Mouse (Mus musculus): ENCODE results near the gene Rcan1. TPM values are rescaled to one million over a fixed set of nuclear protein-coding genes. Genes with fewer than 3 reads are reported as not detected.
"Not testable (repeated sequence)": the region's sequence is repeated elsewhere in the genome, so short reads cannot be mapped to it uniquely, and the experiment has no call there.

Rcan1 gene
- total RNA-seq, 1 experiment from 2014 or later: 16.8 TPM

GRCm38 (mm10) chr16:92415038-92415437 is 55.6 kb downstream of the Rcan1 start:
- ATAC-seq (replicated peaks; ENCODE audit: insufficient number of reproducible peaks, low FRiP score, low TSS enrichment, poor library complexity, severe bottlenecking): not testable (repeated sequence)

- ATAC-seq (replicated peaks; ENCODE audit: insufficient number of reproducible peaks, low FRiP score, low TSS enrichment, poor library complexity, severe bottlenecking): no peak
These were observed 57.8 kb downstream of the Rcan1 start for GRCm38 (mm10) chr16:92412888-92413287.

- ATAC-seq (replicated peaks; ENCODE audit: insufficient number of reproducible peaks, low FRiP score, low TSS enrichment, poor library complexity, severe bottlenecking): no peak
These were observed 58.5 kb downstream of the Rcan1 start for GRCm38 (mm10) chr16:92411981-92412706.

- 0 out of 2 replicates have a peak, but pooled peaks have one; percentile 25 for ATAC-seq (replicated peaks; ENCODE audit: insufficient number of reproducible peaks, low FRiP score, low TSS enrichment, poor library complexity, severe bottlenecking)
These were observed 60.3 kb downstream of the Rcan1 start for GRCm38 (mm10) chr16:92410344-92410743.

GRCm38 (mm10) chr16:92407883-92408282 is 62.8 kb downstream of the Rcan1 start:
- ATAC-seq (replicated peaks; ENCODE audit: insufficient number of reproducible peaks, low FRiP score, low TSS enrichment, poor library complexity, severe bottlenecking): no peak

GRCm38 (mm10) chr16:92404141-92404540 is 66.5 kb downstream of the Rcan1 start:
- ATAC-seq (replicated peaks; ENCODE audit: insufficient number of reproducible peaks, low FRiP score, low TSS enrichment, poor library complexity, severe bottlenecking): no peak

GRCm38 (mm10) chr16:92403069-92403468 is 67.6 kb downstream of the Rcan1 start:
- no peak for ATAC-seq (replicated peaks; ENCODE audit: insufficient number of reproducible peaks, low FRiP score, low TSS enrichment, poor library complexity, severe bottlenecking)

- ATAC-seq (replicated peaks; ENCODE audit: insufficient number of reproducible peaks, low FRiP score, low TSS enrichment, poor library complexity, severe bottlenecking): no peak
These were observed 68.5 kb downstream of the Rcan1 start for GRCm38 (mm10) chr16:92402216-92402615.

GRCm38 (mm10) chr16:92401206-92401605 is 69.5 kb downstream of the Rcan1 start:
- ATAC-seq (replicated peaks; ENCODE audit: insufficient number of reproducible peaks, low FRiP score, low TSS enrichment, poor library complexity, severe bottlenecking): no peak

- peak; percentile 37 for ATAC-seq (replicated peaks; ENCODE audit: insufficient number of reproducible peaks, low FRiP score, low TSS enrichment, poor library complexity, severe bottlenecking)
These were observed 70.9 kb downstream of the Rcan1 start for GRCm38 (mm10) chr16:92399490-92400458.

GRCm38 (mm10) chr16:92398574-92399118 is 72.0 kb downstream of the Rcan1 start:
- ATAC-seq (replicated peaks; ENCODE audit: insufficient number of reproducible peaks, low FRiP score, low TSS enrichment, poor library complexity, severe bottlenecking): no peak

- ATAC-seq (replicated peaks; ENCODE audit: insufficient number of reproducible peaks, low FRiP score, low TSS enrichment, poor library complexity, severe bottlenecking): no peak
These were observed 72.7 kb downstream of the Rcan1 start for GRCm38 (mm10) chr16:92397745-92398573.

- no peak for ATAC-seq (replicated peaks; ENCODE audit: insufficient number of reproducible peaks, low FRiP score, low TSS enrichment, poor library complexity, severe bottlenecking)
These were observed 76.9 kb downstream of the Rcan1 start for GRCm38 (mm10) chr16:92393732-92394131.

GRCm38 (mm10) chr16:92387692-92388091 is 83.0 kb downstream of the Rcan1 start:
- no peak for ATAC-seq (replicated peaks; ENCODE audit: insufficient number of reproducible peaks, low FRiP score, low TSS enrichment, poor library complexity, severe bottlenecking)

- ATAC-seq (replicated peaks; ENCODE audit: insufficient number of reproducible peaks, low FRiP score, low TSS enrichment, poor library complexity, severe bottlenecking): 0 out of 2 replicates have a peak, but pooled peaks have one; percentile 54
These were observed 85.6 kb downstream of the Rcan1 start for GRCm38 (mm10) chr16:92385062-92385461.

- ATAC-seq (replicated peaks; ENCODE audit: insufficient number of reproducible peaks, low FRiP score, low TSS enrichment, poor library complexity, severe bottlenecking): no peak
These were observed 87.3 kb downstream of the Rcan1 start for GRCm38 (mm10) chr16:92383412-92383811.

- no peak for ATAC-seq (replicated peaks; ENCODE audit: insufficient number of reproducible peaks, low FRiP score, low TSS enrichment, poor library complexity, severe bottlenecking)
These were observed 88.2 kb downstream of the Rcan1 start for GRCm38 (mm10) chr16:92382508-92382907.

- ATAC-seq (replicated peaks; ENCODE audit: insufficient number of reproducible peaks, low FRiP score, low TSS enrichment, poor library complexity, severe bottlenecking): no peak
These were observed 89.6 kb downstream of the Rcan1 start for GRCm38 (mm10) chr16:92381092-92381491.

Data from monocyte, adult 5-6 weeks (primary cell).